Mouse (Mus musculus) lung, postnatal 4 days (tissue): ENCODE data around the gene Ap1m2.

ENCODE experiments used
- DNase-seq, 2 experiments: peaks; one replicate each; pipeline ENCODE4 v3.0.0; 2021

Ap1m2 gene

GRCm38 (mm10) chr9:21312134-21312533 lies at the start of gene Ap1m2:
TSS of gene Ap1m2 (minus strand) at chr9:21312337.
- DNase-seq, result peak; percentile 70 to 79

DNA sequence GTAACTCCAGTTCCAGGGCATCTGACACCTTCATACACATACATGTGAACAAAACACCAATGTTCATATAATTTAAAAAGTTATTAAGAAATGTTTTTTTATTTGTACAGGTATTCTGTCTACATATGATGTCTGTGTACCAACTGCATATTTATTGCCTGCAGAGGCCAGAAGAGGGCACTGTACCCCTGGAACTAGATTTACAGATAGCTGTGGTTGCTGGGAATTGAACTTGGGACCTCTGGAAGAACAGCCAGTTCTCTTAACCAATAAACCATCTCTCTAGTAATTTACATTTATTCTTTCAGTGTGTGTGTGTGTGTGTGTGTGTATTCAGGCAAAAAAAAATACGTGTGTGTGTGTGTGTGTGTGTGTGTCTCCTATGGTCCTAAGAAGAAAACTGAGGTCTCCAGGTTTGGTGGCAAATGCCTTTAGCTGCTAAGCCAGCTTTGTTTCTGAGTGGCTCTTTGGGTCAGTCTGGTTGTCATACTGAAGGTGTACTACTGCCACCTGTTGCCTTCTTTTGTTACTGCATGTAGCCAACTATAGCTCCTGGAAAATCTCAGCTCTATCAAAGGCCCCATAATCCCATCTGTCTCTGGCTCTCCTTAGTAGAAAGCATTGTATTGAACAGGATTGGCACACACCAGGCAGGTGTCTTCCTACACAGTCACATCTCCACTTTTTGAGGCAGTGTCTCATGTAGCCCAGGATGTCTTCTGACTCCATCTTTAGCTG lies 45.0 kb upstream of the Ap1m2 start:
- peak in 1 of 2 experiments; percentile 79 for DNase-seq

- DNase-seq, result peak in 1 of 2 experiments; percentile 55
Observed at GRCm38 (mm10) chr9:21354796-21355195, 42.7 kb upstream of the Ap1m2 start.

DNA sequence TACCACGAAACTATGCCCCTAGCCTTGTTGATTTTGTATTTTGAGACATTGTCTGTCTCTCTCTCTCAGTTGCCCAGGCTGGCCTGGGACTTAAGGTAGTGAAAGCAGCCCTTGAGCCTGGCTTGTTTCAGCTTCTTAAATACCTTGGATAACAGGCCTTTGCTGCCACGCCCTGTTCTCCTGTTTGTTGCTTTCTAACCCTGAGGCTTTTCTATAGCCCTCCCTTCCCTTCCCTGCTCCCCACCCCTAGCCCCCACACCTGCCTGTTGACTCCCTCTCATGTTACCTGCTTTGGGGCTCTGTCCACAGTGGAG lies 41.2 kb upstream of the Ap1m2 start:
- DNase-seq, result no peak

DNA sequence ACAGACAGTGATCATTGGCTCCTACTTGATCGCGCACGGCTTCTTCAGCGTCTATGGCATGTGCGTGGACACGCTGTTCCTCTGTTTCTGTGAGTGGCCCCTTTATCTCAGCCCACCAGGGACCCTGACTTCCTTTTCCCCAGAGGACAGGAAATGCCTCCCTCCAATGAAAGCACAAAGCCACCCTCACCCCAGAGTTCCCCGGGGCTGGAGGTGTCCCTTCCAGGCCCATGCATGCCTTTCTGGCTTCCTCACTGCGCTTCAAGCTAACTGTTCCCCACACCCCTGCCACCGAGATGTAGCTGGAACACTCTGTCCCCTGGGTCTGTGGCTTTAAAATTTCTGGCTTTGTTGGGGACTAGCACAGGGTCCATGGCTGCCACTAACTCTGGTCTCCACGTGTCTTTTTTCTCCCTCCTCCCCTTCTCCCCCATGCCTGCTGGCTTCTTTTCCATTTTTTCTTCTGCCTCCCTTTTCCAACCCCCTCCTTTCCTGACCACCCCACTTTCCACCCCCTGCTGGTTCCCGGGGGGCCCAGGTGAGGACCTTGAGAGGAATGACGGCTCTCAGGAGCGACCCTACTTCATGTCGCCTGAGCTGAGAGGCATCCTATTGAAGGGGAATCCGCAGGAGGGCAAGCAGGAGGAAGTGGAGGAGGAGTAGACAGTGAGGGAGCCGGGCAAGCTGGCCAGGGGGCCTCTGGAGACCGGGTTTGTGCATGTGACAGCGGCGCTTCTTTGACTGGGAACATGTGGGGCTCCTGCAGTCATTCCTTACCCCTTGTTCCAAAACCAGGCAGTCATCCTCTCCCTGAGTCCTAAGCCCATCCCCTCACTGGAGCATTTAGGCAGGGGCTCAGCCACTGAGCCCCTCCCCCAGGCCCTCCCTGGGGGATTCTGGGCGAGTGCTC lies 40.6 kb upstream of the Ap1m2 start:
- peak in 1 of 2 experiments; percentile 40 for DNase-seq

DNA sequence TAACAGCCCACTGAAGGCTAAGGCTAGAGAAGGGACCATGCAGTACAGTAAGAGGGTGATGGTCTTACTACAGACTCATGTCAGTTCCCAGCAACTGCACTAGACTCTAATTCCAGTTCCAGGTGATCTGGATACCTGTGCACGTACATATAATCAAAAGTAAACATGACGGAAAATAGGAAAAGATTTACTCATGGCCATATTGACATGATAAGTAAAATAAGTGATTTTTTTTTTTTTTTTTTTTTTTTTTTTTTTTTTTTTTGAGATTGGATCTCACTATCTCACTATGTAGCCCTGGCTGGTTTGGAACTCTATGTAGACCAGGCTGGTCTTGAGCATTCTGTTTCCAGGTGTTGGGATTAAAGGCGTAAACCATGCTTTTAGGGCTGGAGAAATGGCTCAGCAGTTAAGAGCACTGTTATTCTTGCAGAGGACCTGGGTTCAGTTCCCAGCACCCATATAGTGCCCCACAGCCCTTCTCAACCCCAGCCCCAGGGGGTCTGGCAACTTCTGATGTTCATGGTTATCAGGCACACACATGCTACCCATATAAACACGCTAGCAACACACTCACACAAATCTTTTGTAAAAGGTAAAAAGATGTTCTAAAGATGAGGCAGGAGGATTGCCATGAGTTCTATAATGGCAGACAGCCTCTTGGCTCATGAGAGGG lies 39.7 kb upstream of the Ap1m2 start:
- no peak for DNase-seq

GRCm38 (mm10) chr9:21351178-21351577 lies 39.0 kb upstream of the Ap1m2 start:
- no peak for DNase-seq

GRCm38 (mm10) chr9:21348152-21348551 lies 36.0 kb upstream of the Ap1m2 start:
- no peak for DNase-seq

- peak in 1 of 2 experiments; percentile 43 for DNase-seq
Observed at GRCm38 (mm10) chr9:21346627-21347365, 34.7 kb upstream of the Ap1m2 start.

GRCm38 (mm10) chr9:21340411-21340810 lies 28.3 kb upstream of the Ap1m2 start:
- DNase-seq, result no peak

DNA sequence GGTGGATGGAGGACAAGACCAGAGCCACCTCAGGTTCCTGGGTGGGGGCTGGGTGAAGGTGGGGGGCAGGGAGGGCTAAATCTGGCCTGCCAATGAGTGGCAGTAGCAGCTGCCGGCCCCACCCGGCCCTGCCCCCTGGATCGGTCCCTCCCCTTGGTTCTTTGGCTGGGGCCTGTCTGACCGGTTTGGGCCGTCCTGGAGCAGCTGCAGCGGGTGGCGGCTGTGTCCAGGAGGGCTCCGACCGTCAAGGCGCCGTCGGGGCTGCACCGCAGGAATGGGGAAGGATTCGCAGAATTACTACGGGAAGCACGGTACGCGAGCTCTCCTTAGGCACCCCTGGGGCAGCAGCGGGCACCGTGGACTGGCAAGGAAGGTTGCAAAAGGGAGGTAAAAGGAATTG lies 25.5 kb upstream of the Ap1m2 start:
- DNase-seq, result peak; percentile 77 to 86

DNA sequence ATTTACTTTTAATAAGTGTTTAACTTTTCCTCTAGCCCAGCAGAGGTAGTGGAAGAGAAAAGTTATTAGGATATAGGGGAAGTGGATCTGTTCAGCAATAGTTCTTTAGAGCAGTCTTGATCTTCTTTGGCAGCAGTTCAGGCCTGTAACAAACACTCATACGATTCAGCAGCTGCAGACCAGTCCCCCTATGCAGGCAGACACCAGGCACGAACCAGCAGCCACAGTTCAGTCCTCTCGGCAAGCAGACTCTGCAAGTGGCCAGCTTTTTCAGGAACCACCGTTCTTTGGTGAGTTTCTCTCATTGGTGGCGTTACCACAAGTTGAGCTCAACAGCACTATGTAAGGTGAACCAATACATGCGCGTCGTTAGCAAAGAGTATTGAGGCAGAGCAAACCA lies 24.4 kb upstream of the Ap1m2 start:
- no peak for DNase-seq

DNA sequence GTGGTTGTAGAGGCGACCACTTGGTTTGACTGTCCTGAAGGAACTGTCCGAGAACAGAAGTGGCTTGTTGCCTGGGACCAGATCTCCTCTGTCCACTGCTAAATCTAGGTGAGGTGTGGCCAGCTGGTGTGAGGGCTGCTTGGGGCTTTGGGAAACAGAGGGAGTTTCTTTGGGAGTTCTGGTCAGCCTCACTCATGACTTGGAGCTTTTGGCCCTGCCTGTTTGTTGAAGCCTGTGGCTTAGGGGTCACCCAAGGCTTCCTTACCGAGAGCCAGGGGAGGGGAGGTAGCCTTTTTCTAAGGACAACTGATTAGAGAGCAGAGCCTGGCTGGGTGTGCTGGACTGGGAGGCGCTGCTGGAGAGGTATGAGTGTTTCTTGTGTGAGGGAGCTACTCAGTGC lies 23.3 kb upstream of the Ap1m2 start:
- no peak for DNase-seq

DNA sequence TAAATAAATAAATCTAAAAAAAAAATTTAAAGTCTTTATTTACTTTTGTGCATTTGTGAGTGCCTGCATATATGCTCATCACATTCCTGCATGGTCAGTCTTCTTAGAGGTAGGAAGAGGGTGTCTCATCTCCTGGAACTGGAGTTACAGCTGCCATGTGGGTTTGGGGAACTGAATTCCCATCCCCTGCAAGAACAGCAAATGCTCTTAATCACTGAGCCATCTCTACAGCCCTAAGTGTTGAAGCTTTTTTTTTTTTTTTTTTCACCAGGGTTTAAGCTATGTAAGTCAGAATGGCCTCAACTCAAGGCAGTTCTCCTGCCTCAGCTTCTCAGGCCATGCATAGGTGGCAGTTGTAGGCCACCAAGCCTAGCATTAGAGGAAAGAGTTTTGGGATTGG lies 22.6 kb upstream of the Ap1m2 start:
- no peak for DNase-seq

DNA sequence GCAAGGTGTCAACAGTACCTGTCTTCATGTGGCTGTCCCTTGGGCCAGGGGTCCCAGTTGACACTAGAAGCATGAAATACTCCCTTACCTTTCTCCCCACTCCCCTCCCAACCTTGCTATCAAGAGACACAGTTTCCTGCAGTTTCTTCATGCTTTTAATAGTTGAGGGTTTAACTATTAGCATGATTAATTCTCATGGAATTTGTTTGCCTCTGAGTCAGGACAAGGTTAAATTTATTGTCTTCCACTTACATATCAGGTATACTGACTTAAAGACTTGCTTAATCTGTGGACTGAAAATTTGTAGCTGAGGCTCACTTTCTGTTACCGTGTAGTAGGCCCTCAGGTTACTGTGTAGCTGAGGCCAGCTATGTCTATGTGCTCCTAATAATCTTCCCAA lies 21.4 kb upstream of the Ap1m2 start:
- DNase-seq, result no peak

GRCm38 (mm10) chr9:21332161-21333061 lies 20.3 kb upstream of the Ap1m2 start:
- no peak for DNase-seq

- DNase-seq, result no peak
Observed at GRCm38 (mm10) chr9:21331365-21332140, 19.4 kb upstream of the Ap1m2 start.

DNA sequence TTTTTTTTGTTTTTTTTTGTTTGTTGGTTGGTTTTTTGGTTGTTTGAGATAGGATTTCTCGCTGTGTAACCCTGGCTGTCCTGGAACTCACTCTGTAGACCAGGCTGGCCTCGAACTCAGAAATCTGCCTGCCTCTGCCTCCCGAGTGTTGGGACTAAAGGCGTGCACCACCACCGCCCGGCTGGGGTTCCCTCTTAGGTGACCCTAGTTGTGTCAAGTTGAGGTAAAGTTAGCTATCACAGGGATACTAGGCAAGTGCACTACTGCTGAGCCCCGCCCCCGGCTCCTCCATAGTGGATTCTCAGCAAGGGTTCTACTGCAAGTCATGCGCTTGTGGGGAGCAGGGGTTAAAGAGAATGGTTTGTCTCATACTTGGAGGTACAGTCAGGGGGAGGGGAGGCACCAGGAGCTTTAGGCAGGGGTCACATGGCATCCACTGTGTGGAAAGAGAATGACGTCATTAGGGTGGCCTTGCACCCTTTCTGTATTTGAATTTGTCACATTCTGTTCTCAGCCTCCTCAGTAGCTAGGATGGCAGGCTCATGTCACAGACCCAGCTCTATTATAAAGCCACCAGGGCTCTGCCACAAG lies 17.7 kb upstream of the Ap1m2 start:
- DNase-seq, result no peak

- peak; percentile 68 to 88 for DNase-seq
Observed at GRCm38 (mm10) chr9:21329041-21329440, 16.9 kb upstream of the Ap1m2 start.

- DNase-seq, result no peak
Observed at GRCm38 (mm10) chr9:21328041-21328440, 15.9 kb upstream of the Ap1m2 start.

DNA sequence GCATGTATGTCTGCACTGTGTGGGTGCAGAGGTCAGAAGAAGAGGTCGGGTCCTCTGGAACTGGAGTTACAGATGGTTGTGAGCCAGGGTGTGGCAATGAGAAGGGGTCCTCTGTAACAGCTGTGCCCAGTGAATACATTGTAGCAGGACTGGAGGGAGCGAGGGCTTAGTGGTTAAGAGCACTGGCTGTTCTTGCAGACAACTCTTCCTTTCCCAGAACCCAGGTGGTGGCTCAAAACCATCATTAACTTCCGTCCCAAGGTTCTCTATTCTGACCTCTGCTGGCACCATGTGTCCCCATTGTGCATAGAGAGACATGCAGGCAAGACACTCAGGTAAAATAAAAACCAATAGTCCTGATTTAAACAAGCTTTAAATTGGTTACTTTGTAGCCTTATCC lies 15.4 kb upstream of the Ap1m2 start:
- no peak for DNase-seq
